Mouse (Mus musculus) kidney, postnatal 0 days (tissue): ENCODE measurements around the gene Eif4g1. TPM values are rescaled to one million over a fixed set of nuclear protein-coding genes. Genes with fewer than 3 reads are reported as not detected.

Source experiments
- ATAC-seq: fragments of 200-750 bp; cut with Nextera tagmentation; replicated peaks from 2 replicates; pipeline ENCODE4 v1.8.0; 2017; ENCODE audit warnings: low read depth, moderate number of reproducible peaks, moderate TSS enrichment, moderate library complexity; ENCODE audit not compliant: low FRiP score
- DNase-seq: peaks from one replicate; pipeline ENCODE4 v3.0.0-alpha.2; 2016; ENCODE audit warnings: low spot score
- H3K27ac ChIP-seq: fragments of 300-500 bp; sonication (generic); 2 replicates; pipeline ENCODE4 v1.5.1; 2014; ENCODE audit warnings: mild to moderate bottlenecking
- H3K27me3 ChIP-seq: fragments of 300-500 bp; sonication (generic); 2 replicates; pipeline ENCODE4 v1.6.1; 2014; ENCODE audit warnings: low read length, mixed read lengths; ENCODE audit not compliant: insufficient read depth
- H3K36me3 ChIP-seq: fragments of 300-500 bp; sonication (generic); 2 replicates; pipeline ENCODE4 v1.6.1; 2014; ENCODE audit warnings: low read length, mixed read lengths; ENCODE audit not compliant: insufficient read depth
- H3K4me1 ChIP-seq: fragments of 300-500 bp; sonication (generic); replicated peaks from 2 replicates; pipeline ENCODE4 v1.6.1; 2014; ENCODE audit warnings: antibody characterized with exemption, low read length, mixed read lengths; ENCODE audit not compliant: insufficient read depth
- H3K4me2 ChIP-seq: fragments of 300-500 bp; sonication (generic); 2 replicates; pipeline ENCODE4 v1.6.1; 2014; ENCODE audit warnings: mild to moderate bottlenecking, low read length, moderate library complexity, mixed read lengths
- H3K4me3 ChIP-seq: fragments of 300-500 bp; sonication (generic); replicated peaks from 2 replicates; pipeline ENCODE4 v1.5.1; 2014; ENCODE audit warnings: low read depth, low read length
- H3K9ac ChIP-seq: fragments of 300-500 bp; sonication (generic); 2 replicates; pipeline ENCODE4 v1.6.1; 2014; ENCODE audit warnings: low read depth, low read length
- H3K9me3 ChIP-seq: fragments of 300-500 bp; sonication (generic); replicated peaks from 2 replicates; pipeline ENCODE4 v1.6.1; 2016; ENCODE audit warnings: low read length, inconsistent platforms, mixed read lengths
- CTCF ChIP-seq: IDR thresholded peaks from 2 replicates; pipeline ENCODE4 v1.5.1; 2016; ENCODE audit warnings: antibody characterized with exemption, low read depth, mild to moderate bottlenecking, moderate library complexity
- WGBS: fragments of 180-500 bp; shearing (Covaris S2); extraction: QIAGEN DNeasy Blood & Tissue Kit; methylation state at CpG from one replicate; pipeline ENCODE4 v1.1.7; 2014; 5-methylcytosine and 5-hydroxymethylcytosine counted together
- polyA plus RNA-seq: library from polyadenylated mRNA; unstranded; fragments of >200 nt; fragmentation: Nextera tagmentation; extraction: Ambion mirVana; gene quantifications from 2 replicates; pipeline ENCODE4 v1.2.1, GENCODE M21; 2015

Eif4g1 gene
- polyA plus RNA-seq, 1 experiment from 2014 or later: 115 TPM

DNA sequence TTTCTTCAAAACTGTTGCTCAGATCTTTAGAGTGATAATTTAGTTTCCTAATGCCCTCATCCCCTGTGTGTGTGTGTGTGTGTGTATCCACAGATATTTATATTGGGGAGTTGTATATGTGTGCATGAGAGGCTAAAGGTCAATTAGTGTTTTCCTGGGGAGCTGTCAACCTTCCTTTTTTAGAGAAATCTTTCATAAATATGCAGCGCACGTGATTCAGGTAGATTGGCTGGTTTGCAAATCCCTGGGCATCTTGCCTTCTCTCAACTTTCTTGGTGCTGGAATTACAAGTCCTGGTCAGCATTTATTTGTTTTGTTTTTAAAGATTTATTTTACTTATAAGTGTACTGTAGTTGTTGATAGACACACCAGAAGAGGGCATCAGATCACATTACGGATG is 2.2 kb downstream of the Eif4g1 start:
- no peak for ATAC-seq

GRCm38 (mm10) chr16:20671886-20672285 is 3.8 kb downstream of the Eif4g1 start:
- no peak for TF ChIP-seq CTCF
- peak overlapping the region; percentile 47; the same call in 1 of the 2 replicates for H3K27ac ChIP-seq
- no peak for ATAC-seq
- peak overlapping the region; percentile 67 for H3K4me2 ChIP-seq
- H3K27me3 ChIP-seq: no peaks in the 10 kb centered on the region
- peak overlapping the region; percentile 95 for H3K4me3 ChIP-seq
- 25% methylated on average over 6 of the region's 6 CpGs for WGBS
- H3K4me1 ChIP-seq: peaks cover 7% of the 10 kb centered on the region; the same call in 1 of the 2 replicates
- peaks cover 21% of the 10 kb centered on the region; the same call in 1 of the 2 replicates for H3K36me3 ChIP-seq
- H3K9ac ChIP-seq: no peak overlapping the region
- DNase-seq: no peak
- no peaks in the 10 kb centered on the region for H3K9me3 ChIP-seq

More for the DNA sequence above, 2.2 kb downstream of the Eif4g1 start:
- H3K36me3 ChIP-seq: peaks cover 9% of the 10 kb centered on the region; the same call in 1 of the 2 replicates
- H3K27me3 ChIP-seq: no peaks in the 10 kb centered on the region
- H3K9ac ChIP-seq: no peak overlapping the region
- H3K9me3 ChIP-seq: no peaks in the 10 kb centered on the region
- peaks cover 7% of the 10 kb centered on the region; the same call in 1 of the 2 replicates for H3K4me1 ChIP-seq
- no peak overlapping the region for H3K4me2 ChIP-seq
- no peak for DNase-seq
- H3K4me3 ChIP-seq: no peak overlapping the region
- TF ChIP-seq CTCF: no peak
- H3K27ac ChIP-seq: no peak overlapping the region
- 80% methylated on average over 3 of the region's 3 CpGs for WGBS

DNA sequence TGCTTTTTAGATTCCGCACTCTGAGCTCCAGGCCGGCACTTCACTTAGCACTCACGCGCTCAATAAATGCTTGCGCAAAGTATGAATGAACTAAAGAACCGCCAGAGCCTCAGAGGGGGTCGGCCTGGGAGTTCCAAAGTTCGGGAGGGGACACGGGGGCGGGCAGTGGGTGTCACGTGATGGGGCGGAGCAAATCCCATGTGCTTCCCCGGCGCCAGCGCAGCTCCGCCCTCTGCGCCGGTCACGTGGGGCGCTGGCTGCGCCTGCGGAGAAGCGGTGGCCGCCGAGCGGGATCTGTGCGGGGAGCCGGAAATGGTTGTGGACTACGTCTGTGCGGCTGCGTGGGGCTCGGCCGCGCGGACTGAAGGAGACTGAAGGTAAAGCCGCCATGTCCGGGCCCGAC is 4.4 kb downstream of the Eif4g1 start:
- Histone ChIP-seq H3K4me2 (peak overlapping the region; percentile 67), H3K9me3 (no peaks in the 10 kb centered on the region), H3K36me3 (peaks cover 27% of the 10 kb centered on the region), H3K4me1 (peaks cover 7% of the 10 kb centered on the region; the same call in 1 of the 2 replicates), H3K27me3 (no peaks in the 10 kb centered on the region), H3K4me3 (peak overlapping the region; percentile 95), H3K9ac (peak overlapping the region; percentile 97), H3K27ac (peak overlapping the region; percentile 97)
- TF ChIP-seq CTCF: no peak
- DNase-seq: peak; percentile 97
- peak; percentile 92 for ATAC-seq
- under 1% methylated on average over 32 of the region's 38 CpGs for WGBS

DNA sequence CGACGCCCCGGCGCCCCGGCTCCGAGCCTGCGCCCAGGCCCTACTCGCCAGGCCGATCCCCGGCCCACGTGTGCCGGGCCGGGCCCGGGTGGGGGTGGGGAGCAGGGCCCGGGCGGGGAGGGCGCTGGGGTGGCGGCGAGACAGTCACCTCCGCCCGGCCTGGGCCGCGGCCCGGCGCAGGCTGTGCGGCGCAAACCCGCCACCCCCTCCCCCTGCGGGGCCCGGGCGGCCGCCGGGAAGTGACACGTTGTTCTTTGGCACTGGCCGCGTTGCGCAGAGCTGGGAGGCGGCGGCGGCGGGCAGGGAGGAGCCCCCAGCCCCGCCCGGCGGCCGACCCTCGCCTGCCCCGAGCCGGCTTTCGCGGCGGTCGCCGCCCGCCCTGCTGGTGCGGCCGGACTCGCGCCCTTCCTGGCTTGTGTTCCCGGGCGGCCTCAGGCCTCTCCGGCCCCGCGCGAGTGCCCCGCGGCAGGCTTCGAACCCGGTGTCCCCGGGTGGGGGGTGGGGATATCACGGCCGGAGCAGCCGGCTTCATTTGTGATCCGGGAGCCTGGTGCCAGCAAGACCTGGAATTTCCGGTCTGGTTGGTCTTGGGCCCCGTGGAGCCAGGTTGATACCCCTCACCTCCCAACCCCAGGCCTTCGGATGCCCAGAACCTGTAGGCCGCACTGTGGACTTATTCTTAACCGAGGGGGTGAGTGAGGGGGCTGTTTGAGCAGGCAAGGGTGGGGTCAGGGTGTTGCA is 5.0 kb downstream of the Eif4g1 start:
- WGBS: under 1% methylated on average over 55 of the region's 78 CpGs
- peak; percentile 55 for DNase-seq

GRCm38 (mm10) chr16:20673706-20674303 is 5.7 kb downstream of the Eif4g1 start:
- Histone ChIP-seq H3K4me3 (peak overlapping the region; percentile 95), H3K9me3 (no peaks in the 10 kb centered on the region), H3K4me2 (peak overlapping the region; percentile 67), H3K4me1 (peaks cover 7% of the 10 kb centered on the region; the same call in 1 of the 2 replicates), H3K9ac (peak overlapping the region; percentile 97), H3K36me3 (peaks cover 40% of the 10 kb centered on the region), H3K27ac (peak overlapping the region; percentile 97), H3K27me3 (no peaks in the 10 kb centered on the region)
- peak; percentile 15; the same call in 1 of the 2 replicates for ATAC-seq
- under 1% methylated on average over 14 of the region's 14 CpGs for WGBS
- DNase-seq: peak; percentile 34
- TF ChIP-seq CTCF: no peak

More for the DNA sequence above, 5.0 kb downstream of the Eif4g1 start:
- Histone ChIP-seq H3K4me1 (peaks cover 7% of the 10 kb centered on the region; the same call in 1 of the 2 replicates), H3K4me2 (peak overlapping the region; percentile 67), H3K27me3 (no peaks in the 10 kb centered on the region), H3K9ac (peak overlapping the region; percentile 97), H3K36me3 (peaks cover 34% of the 10 kb centered on the region), H3K27ac (peak overlapping the region; percentile 97), H3K9me3 (no peaks in the 10 kb centered on the region), H3K4me3 (peak overlapping the region; percentile 95)
- ATAC-seq: peak; percentile 82
- no peak for TF ChIP-seq CTCF

GRCm38 (mm10) chr16:20675213-20675612 is 7.1 kb downstream of the Eif4g1 start:
- DNase-seq (no peak), ATAC-seq (no peak)
- no peaks in the 10 kb centered on the region for H3K9me3 ChIP-seq
- no peak overlapping the region for H3K9ac ChIP-seq
- H3K36me3 ChIP-seq: peaks cover 53% of the 10 kb centered on the region
- peaks cover 7% of the 10 kb centered on the region; the same call in 1 of the 2 replicates for H3K4me1 ChIP-seq
- no peak for TF ChIP-seq CTCF
- no peak overlapping the region for H3K4me2 ChIP-seq
- no peaks in the 10 kb centered on the region for H3K27me3 ChIP-seq
- 89% methylated on average over 6 of the region's 6 CpGs for WGBS
- H3K27ac ChIP-seq: no peak overlapping the region
- H3K4me3 ChIP-seq: no peak overlapping the region
